Mouse (Mus musculus) midbrain, embryonic 11.5 days (tissue): ENCODE measurements around the gene 4931406C07Rik. TPM values are rescaled to one million over a fixed set of nuclear protein-coding genes. Genes with fewer than 3 reads are reported as not detected.

Source experiments
- ATAC-seq: fragments of 200-750 bp; cut with Nextera tagmentation; 2 replicates; pipeline ENCODE4 v1.8.0; 2017; ENCODE audit warnings: moderate TSS enrichment, moderate library complexity; ENCODE audit not compliant: low FRiP score
- DNase-seq: peaks from one replicate; pipeline ENCODE4 v3.0.0; 2015; ENCODE audit warnings: low spot score; ENCODE audit errors: missing footprints
- H3K27ac ChIP-seq: fragments of 300-500 bp; sonication (generic); 2 replicates; pipeline ENCODE4 v1.5.1; 2014; ENCODE audit warnings: low read depth, low read length
- H3K27me3 ChIP-seq: fragments of 300-500 bp; sonication (generic); 2 replicates; pipeline ENCODE4 v1.6.1; 2014; ENCODE audit warnings: mild to moderate bottlenecking, low read length, moderate library complexity, mixed read lengths; ENCODE audit not compliant: control insufficient read depth, insufficient read depth
- H3K36me3 ChIP-seq: fragments of 300-500 bp; sonication (generic); 2 replicates; pipeline ENCODE4 v1.6.1; 2014; ENCODE audit warnings: mild to moderate bottlenecking, low read length, moderate library complexity, mixed read lengths; ENCODE audit not compliant: control insufficient read depth, insufficient read depth
- H3K4me1 ChIP-seq: fragments of 300-500 bp; sonication (generic); 2 replicates; pipeline ENCODE4 v1.6.1; 2014; ENCODE audit warnings: low read length; ENCODE audit not compliant: control insufficient read depth, insufficient read depth
- H3K4me2 ChIP-seq: fragments of 300-500 bp; sonication (generic); 2 replicates; pipeline ENCODE4 v1.6.1; 2014; ENCODE audit warnings: mild to moderate bottlenecking, moderate library complexity
- H3K4me3 ChIP-seq: fragments of 300-500 bp; sonication (generic); 2 replicates; pipeline ENCODE4 v1.5.1; 2014; ENCODE audit warnings: low read depth, low read length
- H3K9ac ChIP-seq: fragments of 300-500 bp; sonication (generic); 2 replicates; pipeline ENCODE4 v1.6.1; 2014; ENCODE audit warnings: low read length
- H3K9me3 ChIP-seq: fragments of 300-500 bp; sonication (generic); 2 replicates; pipeline ENCODE4 v1.6.1; 2016; ENCODE audit warnings: low read length; ENCODE audit not compliant: control insufficient read depth
- WGBS: fragments of 180-500 bp; shearing (Covaris S2); extraction: QIAGEN DNeasy Blood & Tissue Kit; methylation state at CpG from one replicate; pipeline ENCODE4 v1.1.7; 2014; 5-methylcytosine and 5-hydroxymethylcytosine counted together
- microRNA-seq: library from miRNA; unstranded; fragments of <30 nt; microRNA quantifications from one replicate; pipeline ENCODE4, GENCODE M21; 2017
- polyA plus RNA-seq: library from polyadenylated mRNA; unstranded; fragments of >200 nt; fragmentation: Nextera tagmentation; extraction: Ambion mirVana; gene quantifications from 2 replicates; pipeline ENCODE4 v1.2.1, GENCODE M21; 2014

The 4931406C07Rik gene
- polyA plus RNA-seq, 1 experiment from 2014 or later: 5.3 TPM

GRCm38 (mm10) chr9:15237516-15238296 lies 68.5 kb downstream of the 4931406C07Rik start:
- 52% methylated on average over 14 of the region's 14 CpGs for WGBS
- Histone ChIP-seq H3K9ac (no peak overlapping the region), H3K4me1 (0 out of 2 replicates have a peak, but pooled peaks cover 2% of the 10 kb centered on the region), H3K4me2 (no peak overlapping the region), H3K36me3 (no peaks in the 10 kb centered on the region), H3K27ac (no peak overlapping the region), H3K9me3 (no peaks in the 10 kb centered on the region), H3K27me3 (no peaks in the 10 kb centered on the region), H3K4me3 (no peak overlapping the region)
- DNase-seq (peak; percentile 78), ATAC-seq (no peak)

GRCm38 (mm10) chr9:15235986-15236385 lies 70.3 kb downstream of the 4931406C07Rik start:
- Histone ChIP-seq H3K27me3 (no peaks in the 10 kb centered on the region), H3K9me3 (no peaks in the 10 kb centered on the region; the same call in 1 of the 2 replicates), H3K4me1 (0 out of 2 replicates have a peak, but pooled peaks cover 2% of the 10 kb centered on the region), H3K36me3 (no peaks in the 10 kb centered on the region), H3K9ac (no peak overlapping the region), H3K27ac (no peak overlapping the region), H3K4me3 (no peak overlapping the region), H3K4me2 (no peak overlapping the region)
- no peak for DNase-seq
- ATAC-seq: no peak
- WGBS: 73% methylated on average over 3 of the region's 3 CpGs

GRCm38 (mm10) chr9:15233604-15234003 lies 72.6 kb downstream of the 4931406C07Rik start:
- no peak overlapping the region for H3K4me3 ChIP-seq
- H3K27me3 ChIP-seq: no peaks in the 10 kb centered on the region
- no peak for DNase-seq
- H3K4me2 ChIP-seq: no peak overlapping the region
- H3K27ac ChIP-seq: no peak overlapping the region
- H3K36me3 ChIP-seq: no peaks in the 10 kb centered on the region
- no peak for ATAC-seq
- H3K9ac ChIP-seq: no peak overlapping the region
- 85% methylated on average over 1 of the region's 1 CpGs for WGBS
- H3K4me1 ChIP-seq: no peaks in the 10 kb centered on the region
- H3K9me3 ChIP-seq: no peaks in the 10 kb centered on the region; the same call in 1 of the 2 replicates

Small RNA genes lying within 50 kb of the gene (microRNA-seq; reads per million reads assigned to microRNA genes)
- not detected for gene Gm49349
- not detected for gene mmu-mir-7650

Other genes with a start within 250 kb of the 4931406C07Rik start
- not detected in 2 replicates for gene Hephl1, start 194.3 kb downstream of the 4931406C07Rik start, polyA plus RNA-seq
- 1.9 and 2.0 TPM in 2 replicates for gene Vstm5, start 67.4 kb downstream of the 4931406C07Rik start, polyA plus RNA-seq
- gene Med17, start 26.5 kb downstream of the 4931406C07Rik start, polyA plus RNA-seq: 47.4 and 48.9 TPM in 2 replicates
- 67.9 and 68.3 TPM in 2 replicates for gene Taf1d, start 234 bp downstream of the 4931406C07Rik start, polyA plus RNA-seq
- gene Cep295, start 51.3 kb upstream of the 4931406C07Rik start, polyA plus RNA-seq: 21.6 and 23.0 TPM in 2 replicates
- gene Smco4, start 187.0 kb upstream of the 4931406C07Rik start, polyA plus RNA-seq: 3.0 and 3.7 TPM in 2 replicates